ENCODE assay signal across 8 mouse cellular contexts in genomic region chr9:111289294-111289831, GRCm38 (mm10). TPM values are rescaled to one million over a fixed set of nuclear protein-coding genes. Genes with fewer than 3 reads are reported as not detected.
DNase-seq lines count a peak whose midpoint lies in the region; ATAC-seq lines count a peak whose summit lies in the region.

No protein-coding gene starts in this region.

- 51% methylated on average over 9 of the region's 9 CpGs for WGBS in heart, embryonic 14.5 days
- 56% methylated on average over 9 of the region's 9 CpGs for WGBS in forebrain, embryonic 11.5 days
- WGBS in macrophage (ENCODE audit: missing documents) = 56% methylated on average over 9 of the region's 9 CpGs

- H3K9me3 ChIP-seq in heart, embryonic 14.5 days (ENCODE audit: control insufficient read depth, low read length) = no peaks in the 10 kb centered on the region; the same call in 1 of the 2 replicates
- no peaks in the 10 kb centered on the region for H3K9me3 ChIP-seq in forebrain, embryonic 11.5 days (ENCODE audit: control insufficient read depth, low read length)

- H3K27me3 ChIP-seq in heart, embryonic 14.5 days (ENCODE audit: control insufficient read depth, insufficient read depth, low read length) = no peaks in the 10 kb centered on the region
- H3K27me3 ChIP-seq in forebrain, embryonic 11.5 days (ENCODE audit: control insufficient read depth, insufficient read depth, low read length) = no peaks in the 10 kb centered on the region

- H3K79me2 ChIP-seq in macrophage (ENCODE audit: inconsistent target) = no peaks in the 10 kb centered on the region

- no peak overlapping the region for H3K4me3 ChIP-seq in heart, embryonic 14.5 days (ENCODE audit: control insufficient read depth in 1 of 2, insufficient read depth in 1 of 2, low read depth in 1 of 2, low read length in 2 of 2)
- no peak overlapping the region for H3K4me3 ChIP-seq in forebrain, embryonic 11.5 days (ENCODE audit: low read depth, low read length)
- no peak overlapping the region; the same call in 1 of the 2 replicates for H3K4me3 ChIP-seq in macrophage (ENCODE audit: inconsistent target)

- DNase-seq in heart, adult 9 months (ENCODE audit: low spot score in 2 of 2) = no peak
- DNase-seq in forebrain, embryonic 11.5 days (ENCODE audit: low spot score) = no peak
- peak; percentile 56 to 71 for DNase-seq in kidney, postnatal 25 days
- DNase-seq in c-Kit-positive CD71-positive TER-119-positive erythroid progenitor cells, embryonic 14.5 days (ENCODE audit: low spot score) = no peak
- DNase-seq in ovary, postnatal 14 days (ENCODE audit: low spot score) = no peak

- peaks cover 3 to 5% of the 10 kb centered on the region in 2 experiments; a peak in 3 of 4 replicates for H3K4me1 ChIP-seq in heart, embryonic 14.5 days (ENCODE audit: control insufficient read depth in 2 of 2, insufficient read depth in 2 of 2, low read length in 2 of 2)
- no peaks in the 10 kb centered on the region for H3K4me1 ChIP-seq in forebrain, embryonic 11.5 days (replicated peaks; ENCODE audit: control insufficient read depth, insufficient read depth, low read length)

- no peak overlapping the region for H3K27ac ChIP-seq in heart, embryonic 14.5 days (replicated peaks in 1 of 2; ENCODE audit: control insufficient read depth in 1 of 2, insufficient read depth in 1 of 2, low read depth in 2 of 2, low read length in 2 of 2)
- H3K27ac ChIP-seq in forebrain, embryonic 11.5 days (ENCODE audit: low read depth, low read length) = no peak overlapping the region
- peak overlapping the region; percentile 55 for H3K27ac ChIP-seq in macrophage

- no peaks in the 10 kb centered on the region for H3K36me3 ChIP-seq in heart, embryonic 14.5 days (ENCODE audit: control insufficient read depth, insufficient read depth, low read length)
- H3K36me3 ChIP-seq in forebrain, embryonic 11.5 days (ENCODE audit: control insufficient read depth, insufficient read depth, low read length) = no peaks in the 10 kb centered on the region
- no peaks in the 10 kb centered on the region for H3K36me3 ChIP-seq in macrophage (ENCODE audit: inconsistent target)

- peak overlapping the region; percentile 43 for H3K4me2 ChIP-seq in heart, embryonic 14.5 days (ENCODE audit: low read length)
- H3K4me2 ChIP-seq in forebrain, embryonic 11.5 days (ENCODE audit: low read depth, low read length, severe bottlenecking) = no peak overlapping the region; the same call in 1 of the 2 replicates

- no peak for ATAC-seq in heart, embryonic 14.5 days (ENCODE audit: insufficient number of reproducible peaks, insufficient read depth, low FRiP score, low read depth)
- ATAC-seq in forebrain, embryonic 11.5 days (replicated peaks; ENCODE audit: low FRiP score) = peak; percentile 25
- no peak for ATAC-seq in frontal cortex, adult (ENCODE audit: low TSS enrichment)

- H3K9ac ChIP-seq in heart, embryonic 14.5 days (ENCODE audit: low read length) = no peak overlapping the region
- H3K9ac ChIP-seq in forebrain, embryonic 11.5 days (ENCODE audit: low read length) = no peak overlapping the region

RNA-seq across cellular contexts. Expression of gene Epm2aip1, which starts 17.6 kb away (rescaled TPM):
- 31.4 and 33.0 TPM in 2 replicates for polyA plus RNA-seq in heart, embryonic 14.5 days (2014; fragmentation: Nextera tagmentation; extraction: Ambion mirVana)
- 44.5 and 45.6 TPM in 2 replicates for polyA plus RNA-seq in forebrain, embryonic 11.5 days (2014; fragmentation: Nextera tagmentation; extraction: Ambion mirVana)
- total RNA-seq in macrophage (2018; cell fraction: chromatin; rRNA removed) = 10 to 100 TPM; 19.7 to 67.0 (median 30.2) TPM
- 1 to 10 TPM; 2.1 to 7.8 (median 4.0) TPM for total RNA-seq in macrophage (2018; cell fraction: cytosol; rRNA removed)
- total RNA-seq in macrophage (2018; cell fraction: nucleus; rRNA removed) = 10 to 100 TPM; 19.3 to 71.7 (median 29.0) TPM
- 3.7 to 9.6 TPM (median 6.4 TPM) in 3 replicates for polyA plus RNA-seq in macrophage (2018)

RNA-seq across cellular contexts. Expression of gene Mlh1, which starts 17.8 kb away (rescaled TPM):
- 34.1 and 36.1 TPM in 2 replicates for polyA plus RNA-seq in heart, embryonic 14.5 days (2014; fragmentation: Nextera tagmentation; extraction: Ambion mirVana)
- 54.7 and 57.9 TPM in 2 replicates for polyA plus RNA-seq in forebrain, embryonic 11.5 days (2014; fragmentation: Nextera tagmentation; extraction: Ambion mirVana)
- 10 to 100 TPM in 24 of 26 experiments, 1 to 10 TPM in 2; 8.5 to 83.2 (median 49.4) TPM for total RNA-seq in macrophage (2018; cell fraction: chromatin; rRNA removed)
- total RNA-seq in macrophage (2018; cell fraction: cytosol; rRNA removed) = 10 to 100 TPM in 1 of 26 experiments, 1 to 10 TPM in 25; 2.9 to 10.0 (median 5.8) TPM
- 10 to 100 TPM in 17 of 26 experiments, 1 to 10 TPM in 9; 4.3 to 63.8 (median 23.8) TPM for total RNA-seq in macrophage (2018; cell fraction: nucleus; rRNA removed)
- 8.0 to 9.8 TPM (median 8.2 TPM) in 3 replicates for polyA plus RNA-seq in macrophage (2018)

RNA-seq across cellular contexts. Expression of gene Trank1, which starts 22.2 kb away (rescaled TPM):
- polyA plus RNA-seq in heart, embryonic 14.5 days (2014; fragmentation: Nextera tagmentation; extraction: Ambion mirVana) = 0.04 and 0.05 TPM in 2 replicates
- polyA plus RNA-seq in forebrain, embryonic 11.5 days (2014; fragmentation: Nextera tagmentation; extraction: Ambion mirVana) = 0.92 and 1.0 TPM in 2 replicates
- under 1 TPM in 4 of 26 experiments, not detected in 22; 0.15 to 0.46 (median 0.18) TPM for total RNA-seq in macrophage (2018; cell fraction: chromatin; rRNA removed)
- not detected for total RNA-seq in macrophage (2018; cell fraction: cytosol; rRNA removed)
- under 1 TPM in 1 of 26 experiments, not detected in 25; 0.12 TPM for total RNA-seq in macrophage (2018; cell fraction: nucleus; rRNA removed)
- not detected in 3 replicates for polyA plus RNA-seq in macrophage (2018)

Comparison
In these comparisons a context has a peak if more than half of its experiments do, and no peak if none do; other contexts are left out.
1. DNase-seq: peak in kidney, postnatal 25 days (2 of 2); none in heart, adult 9 months (0 of 2), forebrain, embryonic 11.5 days (single experiment), c-Kit-positive CD71-positive TER-119-positive erythroid progenitor cells, embryonic 14.5 days (single experiment) and ovary, postnatal 14 days (single experiment).